Mouse (Mus musculus) brain, embryonic 14.5 days (tissue): Measurements from ENCODE around the gene Irs1.

ENCODE experiments used
- CTCF ChIP-seq: fragments of 200-500 bp; IDR thresholded peaks from 2 replicates; pipeline ENCODE4 v1.5.1; 2012; ENCODE audit warnings: inconsistent platforms, mild to moderate bottlenecking, moderate library complexity, borderline replicate concordance; ENCODE audit not compliant: insufficient read depth, insufficient read length; ENCODE audit errors: extremely low read depth
- POLR2A ChIP-seq: fragments of 200-500 bp; IDR thresholded peaks from 2 replicates; pipeline ENCODE4 v1.6.1; 2012; ENCODE audit warnings: mild to moderate bottlenecking, inconsistent platforms, borderline replicate concordance; ENCODE audit not compliant: poor library complexity, insufficient read depth, insufficient read length, severe bottlenecking; ENCODE audit errors: extremely low read depth

GRCm38 (mm10) chr1:82286190-82287051 is 4.8 kb downstream of the Irs1 start:
- TF ChIP-seq CTCF (no peak), POLR2A (no peak)
